Mouse (Mus musculus) layer of hippocampus, adult 2 months (tissue): ENCODE data around the gene Clmn. TPM values are rescaled to one million over a fixed set of nuclear protein-coding genes. Genes with fewer than 3 reads are reported as not detected.

ENCODE experiments used
- DNase-seq, 2 experiments: peaks; one replicate each; pipeline ENCODE4 v3.0.0; 2022; ENCODE audit warnings: low spot score in 2 of 2
- H3K27ac ChIP-seq: fragments of 200-600 bp; 2 replicates; pipeline ENCODE4 v1.8.1; 2022
- H3K4me3 ChIP-seq: fragments of 200-600 bp; 2 replicates; pipeline ENCODE4 v1.8.1; 2022; ENCODE audit warnings: mild to moderate bottlenecking
- CTCF ChIP-seq: fragments of 200-600 bp; conservative IDR thresholded peaks from 2 replicates; pipeline ENCODE4 v1.8.1; 2022; ENCODE audit warnings: antibody characterized with exemption, mild to moderate bottlenecking, moderate library complexity
- total RNA-seq, 2 experiments: library from RNA; stranded (reverse); gene quantifications; 2 replicates each; pipeline ENCODE4 v1.2.3; 2021

Gene Clmn
- total RNA-seq, 2 experiments from 2014 or later = 103 to 108 TPM

GRCm38 (mm10) chr12:104898718-104899117, 33.8 kb upstream of the Clmn start:
- H3K4me3 ChIP-seq = no peak overlapping the region
- no peak overlapping the region; the same call in 1 of the 2 replicates for H3K27ac ChIP-seq
- no peak for DNase-seq
- TF ChIP-seq CTCF = peak; percentile 65

- TF ChIP-seq CTCF = no peak
- Histone ChIP-seq H3K27ac (peak overlapping the region; percentile 85), H3K4me3 (no peak overlapping the region)
- DNase-seq = no peak
Measured at GRCm38 (mm10) chr12:104897051-104897618, 32.3 kb upstream of the Clmn start.

DNA sequence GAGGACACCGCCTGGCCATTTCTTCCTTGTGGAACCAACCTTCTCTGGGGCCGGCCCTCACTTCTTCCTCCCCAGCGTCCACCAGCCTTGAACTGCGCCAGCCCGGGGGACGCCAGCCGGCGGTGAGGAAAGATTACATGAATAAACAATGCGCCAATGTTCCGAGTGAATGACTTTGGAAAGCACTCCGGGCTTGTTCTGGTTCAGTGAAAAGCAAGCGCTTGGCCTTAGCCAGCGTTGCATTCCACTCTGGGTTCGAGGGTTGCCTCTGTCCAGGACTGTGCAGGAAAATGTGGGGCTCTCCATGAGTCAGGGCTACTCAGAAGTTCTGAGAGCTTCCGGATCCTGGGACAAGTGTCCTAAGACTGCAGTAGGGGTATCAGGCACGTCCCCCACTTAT, 31.8 kb upstream of the Clmn start:
- peak; percentile 34 to 57 for DNase-seq
- no peak overlapping the region for H3K4me3 ChIP-seq
- peak overlapping the region; percentile 85 for H3K27ac ChIP-seq
- no peak for TF ChIP-seq CTCF

GRCm38 (mm10) chr12:104892245-104892644, 27.4 kb upstream of the Clmn start:
- no peak for DNase-seq
- TF ChIP-seq CTCF = no peak
- Histone ChIP-seq H3K27ac (no peak overlapping the region), H3K4me3 (no peak overlapping the region)

DNA sequence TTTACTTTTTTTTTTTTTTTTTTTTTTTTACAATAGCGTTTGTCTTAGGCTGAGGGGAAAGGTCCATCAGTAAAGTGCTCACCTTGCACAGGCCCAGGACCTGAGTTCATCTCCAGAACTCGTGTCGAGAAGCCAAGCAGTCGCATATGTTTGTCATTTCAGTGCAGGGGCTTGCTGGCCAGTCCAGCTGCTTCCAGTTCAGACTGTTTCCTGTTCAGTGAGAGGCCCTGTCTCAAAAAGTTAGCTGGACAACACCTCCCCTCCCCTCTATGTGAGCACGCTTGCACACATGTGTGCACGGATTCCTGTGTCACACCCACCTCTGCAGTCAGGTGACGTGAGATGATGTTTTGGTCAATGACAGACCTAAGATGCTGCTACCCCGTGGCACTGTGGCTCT, 25.2 kb upstream of the Clmn start:
- no peak for DNase-seq
- Histone ChIP-seq H3K4me3 (no peak overlapping the region), H3K27ac (no peak overlapping the region)
- no peak for TF ChIP-seq CTCF

- H3K27ac ChIP-seq = peak overlapping the region; percentile 54; the same call in 1 of the 2 replicates
- DNase-seq = peak in 1 of 2 experiments; percentile 54
- TF ChIP-seq CTCF = no peak
- H3K4me3 ChIP-seq = no peak overlapping the region
Measured at GRCm38 (mm10) chr12:104886104-104886503, 21.2 kb upstream of the Clmn start.

DNA sequence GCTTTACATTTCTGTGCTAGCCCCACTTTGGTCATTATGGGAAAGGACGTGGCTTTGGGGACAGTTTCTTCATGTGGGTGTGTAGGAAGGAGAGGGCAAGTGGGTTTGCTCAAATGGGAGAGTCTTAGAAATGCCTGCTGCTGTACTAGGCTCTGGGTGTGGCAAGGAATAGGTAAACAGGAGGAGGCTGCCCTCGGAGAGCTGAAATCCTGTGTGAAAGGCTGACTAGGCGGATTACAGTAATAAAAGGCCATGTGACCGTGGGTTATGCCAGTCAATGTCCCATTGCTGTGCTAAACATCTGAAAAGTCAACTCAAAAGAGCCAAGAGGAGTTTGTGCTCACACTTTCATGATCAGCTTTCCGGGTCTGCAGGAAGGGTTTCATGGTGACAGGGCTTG, 17.7 kb upstream of the Clmn start:
- Histone ChIP-seq H3K27ac (no peak overlapping the region), H3K4me3 (no peak overlapping the region)
- no peak for TF ChIP-seq CTCF
- no peak for DNase-seq

DNA sequence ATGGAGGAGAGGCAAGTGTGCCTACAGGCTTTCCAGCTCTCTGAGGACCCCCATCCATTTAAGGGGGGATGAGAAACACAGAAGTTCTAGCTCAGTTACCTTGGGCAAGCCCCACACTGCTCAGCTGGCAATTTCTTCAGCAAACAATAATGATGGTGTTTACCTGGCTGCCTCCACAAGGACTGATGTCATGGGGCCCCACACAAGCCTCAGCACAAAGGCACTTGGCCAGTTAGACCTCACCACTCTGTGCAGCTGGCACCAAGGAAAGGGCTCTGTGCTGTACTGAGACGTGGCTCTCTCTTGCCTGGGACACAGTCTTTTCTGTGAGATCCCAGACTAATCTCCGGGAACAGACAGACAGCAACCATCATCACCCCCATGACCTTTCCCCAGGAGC, 17.2 kb upstream of the Clmn start:
- no peak overlapping the region for H3K4me3 ChIP-seq
- H3K27ac ChIP-seq = no peak overlapping the region
- no peak for TF ChIP-seq CTCF
- no peak for DNase-seq

- TF ChIP-seq CTCF = no peak
- no peak overlapping the region for H3K4me3 ChIP-seq
- DNase-seq = no peak
- H3K27ac ChIP-seq = no peak overlapping the region
Measured at GRCm38 (mm10) chr12:104881518-104882060, 16.7 kb upstream of the Clmn start.

- H3K4me3 ChIP-seq = no peak overlapping the region
- no peak for DNase-seq
- no peak for TF ChIP-seq CTCF
- no peak overlapping the region for H3K27ac ChIP-seq
Measured at GRCm38 (mm10) chr12:104880367-104880766, 15.5 kb upstream of the Clmn start.

DNA sequence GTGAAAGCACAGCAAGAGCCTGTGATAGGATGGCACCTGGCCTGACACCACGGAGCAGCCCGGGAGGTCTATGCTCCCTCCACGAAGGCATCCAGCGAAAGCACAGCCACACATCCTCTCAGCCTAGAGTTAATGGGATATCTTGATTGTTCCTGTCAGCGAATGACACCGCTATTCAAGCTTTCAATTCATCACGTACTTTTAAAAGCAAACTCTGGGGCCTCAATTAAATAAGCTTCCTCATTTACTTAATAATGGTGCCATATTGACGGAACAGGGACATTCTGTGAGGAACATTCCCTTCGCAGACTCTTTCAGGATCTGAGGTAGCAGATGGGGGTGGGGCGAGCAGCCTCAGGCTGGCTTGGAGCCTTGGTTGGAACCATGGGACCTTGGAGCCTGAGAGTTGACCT, 14.7 kb upstream of the Clmn start:
- no peak for TF ChIP-seq CTCF
- Histone ChIP-seq H3K27ac (no peak overlapping the region), H3K4me3 (no peak overlapping the region)
- no peak for DNase-seq

- H3K27ac ChIP-seq = no peak overlapping the region
- no peak for TF ChIP-seq CTCF
- DNase-seq = no peak
- no peak overlapping the region for H3K4me3 ChIP-seq
Measured at GRCm38 (mm10) chr12:104876053-104876452, 11.2 kb upstream of the Clmn start.

- no peak overlapping the region for H3K4me3 ChIP-seq
- no peak for TF ChIP-seq CTCF
- H3K27ac ChIP-seq = no peak overlapping the region
- DNase-seq = no peak
Measured at GRCm38 (mm10) chr12:104871987-104872386, 7.1 kb upstream of the Clmn start.

- DNase-seq = no peak
- TF ChIP-seq CTCF = no peak
- H3K4me3 ChIP-seq = no peak overlapping the region
- no peak overlapping the region for H3K27ac ChIP-seq
Measured at GRCm38 (mm10) chr12:104869737-104870136, 4.9 kb upstream of the Clmn start.
